Mouse (Mus musculus) ES-E14 (cell line): ENCODE measurements around the gene Fam180a. TPM values are rescaled to one million over a fixed set of nuclear protein-coding genes. Genes with fewer than 3 reads are reported as not detected.

Experiments used
- DNase-seq: peaks from one replicate; pipeline ENCODE4 v3.0.0-alpha.2; 2013; ENCODE audit warnings: low read depth, low spot score
- H3K27ac ChIP-seq: 2 replicates; pipeline ENCODE4 v1.5.1; 2012; ENCODE audit warnings: low read depth, mild to moderate bottlenecking, low read length, moderate library complexity, mixed read lengths; ENCODE audit not compliant: poor library complexity, insufficient read depth, severe bottlenecking
- H3K36me3 ChIP-seq: 2 replicates; pipeline ENCODE4 v1.6.1; 2012; ENCODE audit warnings: mild to moderate bottlenecking, low read length, moderate library complexity, mixed read lengths; ENCODE audit not compliant: control insufficient read depth, poor library complexity, insufficient read depth, severe bottlenecking
- H3K4me1 ChIP-seq, 2 experiments: fragments of 150-350 bp in 1 of 2; sonication (generic) in 1 of 2; 2 replicates each; pipeline ENCODE4 v1.6.1; 2012; ENCODE audit warnings: low read length in 2 of 2, mild to moderate bottlenecking in 1 of 2, mixed read lengths in 1 of 2; ENCODE audit not compliant: control insufficient read depth in 2 of 2, insufficient read depth in 2 of 2, poor library complexity in 1 of 2
- H3K4me3 ChIP-seq, 2 experiments: fragments of 150-350 bp in 1 of 2; sonication (generic) in 1 of 2; 2 replicates each; pipeline ENCODE4 v1.5.1; 2012; ENCODE audit warnings: low read length in 2 of 2, low read depth in 1 of 2, mild to moderate bottlenecking in 1 of 2, mixed read lengths in 1 of 2; ENCODE audit not compliant: insufficient read depth in 1 of 2, poor library complexity in 1 of 2, severe bottlenecking in 1 of 2
- H3K9ac ChIP-seq: 2 replicates; pipeline ENCODE4 v1.6.1; 2012; ENCODE audit warnings: low read depth, mild to moderate bottlenecking, low read length, mixed read lengths; ENCODE audit not compliant: poor library complexity, insufficient read depth, severe bottlenecking
- H3K9me3 ChIP-seq: fragments of 150-350 bp; sonication (generic); 2 replicates; pipeline ENCODE4 v1.6.1; 2012; ENCODE audit warnings: low read depth, mild to moderate bottlenecking, low read length; ENCODE audit not compliant: control insufficient read depth, insufficient read depth
- CHD2 ChIP-seq: IDR thresholded peaks from 2 replicates; pipeline ENCODE4 v1.6.1; 2014; ENCODE audit warnings: mild to moderate bottlenecking, low read depth, low read length, inconsistent platforms
- HCFC1 ChIP-seq: IDR thresholded peaks from 2 replicates; pipeline ENCODE4 v1.6.1; 2012; ENCODE audit warnings: low read length, inconsistent platforms, borderline replicate concordance; ENCODE audit not compliant: insufficient read depth
- MAFK ChIP-seq: IDR thresholded peaks from 2 replicates; pipeline ENCODE4 v1.6.1; 2014; ENCODE audit warnings: mild to moderate bottlenecking, low read depth, low read length, inconsistent platforms; ENCODE audit not compliant: insufficient read depth
- ZC3H11A ChIP-seq: IDR thresholded peaks from 2 replicates; pipeline ENCODE4 v1.6.1; 2012; ENCODE audit warnings: low read depth, mild to moderate bottlenecking, inconsistent platforms, low read length, borderline replicate concordance
- ZNF384 ChIP-seq: IDR thresholded peaks from 2 replicates; pipeline ENCODE4 v1.6.1; 2012; ENCODE audit warnings: low read depth, low read length, inconsistent platforms
- in situ Hi-C, 2 experiments: fragments of 600-800 bp; cut with MboI; formaldehyde crosslinking; loops; one replicate each; pipeline ENCODE4 v1.15.1; 2025; ENCODE audit warnings: low sequenced_read_pairs in 2 of 2, inconsistent platforms in 1 of 2; ENCODE audit not compliant: unreplicated experiment in 2 of 2
- total RNA-seq: library from RNA; depleted of rRNA; stranded (reverse); fragments of 300-350 nt; gene quantifications from 2 replicates; pipeline ENCODE4 v1.2.3, GENCODE M21; 2012

The Fam180a gene
- total RNA-seq, 1 experiment: 0.13 TPM

GRCm38 (mm10) chr6:35351826-35352225, 25.9 kb upstream of the Fam180a start:
- no peak for DNase-seq
- in situ Hi-C loops: no loop called here
- Histone ChIP-seq H3K9me3 (no peaks in the 10 kb centered on the region), H3K4me1 (peaks cover 1 to 14% of the 10 kb centered on the region in 2 experiments; a peak in 2 of 4 replicates), H3K27ac (no peak overlapping the region), H3K4me3 (no peak overlapping the region), H3K9ac (no peak overlapping the region), H3K36me3 (no peaks in the 10 kb centered on the region)
- TF ChIP-seq CHD2 (no peak), ZNF384 (peak; percentile 68)

- H3K4me3 ChIP-seq: no peak overlapping the region
- no peaks in the 10 kb centered on the region for H3K36me3 ChIP-seq
- TF ChIP-seq HCFC1 (no peak), ZNF384 (no peak), CHD2 (no peak), MAFK (no peak), ZC3H11A (no peak)
- DNase-seq: no peak
- H3K9me3 ChIP-seq: no peaks in the 10 kb centered on the region
- in situ Hi-C loops: no loop called here
- no peak overlapping the region for H3K27ac ChIP-seq
- peaks cover 1 to 13% of the 10 kb centered on the region in 2 experiments; a peak in 2 of 4 replicates for H3K4me1 ChIP-seq
- no peak overlapping the region for H3K9ac ChIP-seq
Observed at GRCm38 (mm10) chr6:35349784-35350183, 23.8 kb upstream of the Fam180a start.

GRCm38 (mm10) chr6:35338640-35339039, 12.7 kb upstream of the Fam180a start:
- no peaks in the 10 kb centered on the region for H3K9me3 ChIP-seq
- H3K9ac ChIP-seq: no peak overlapping the region
- H3K27ac ChIP-seq: no peak overlapping the region
- no peaks in the 10 kb centered on the region for H3K36me3 ChIP-seq
- in situ Hi-C loops: no loop called here
- TF ChIP-seq MAFK: no peak
- TF ChIP-seq ZC3H11A: no peak
- no peak for TF ChIP-seq HCFC1
- no peak for TF ChIP-seq CHD2
- TF ChIP-seq ZNF384: no peak
- DNase-seq: no peak
- H3K4me3 ChIP-seq: no peak overlapping the region
- peaks cover 0 to 2% of the 10 kb centered on the region in 2 experiments; a peak in 2 of 4 replicates for H3K4me1 ChIP-seq

GRCm38 (mm10) chr6:35337836-35338235, 11.9 kb upstream of the Fam180a start:
- H3K4me3 ChIP-seq: no peak overlapping the region
- no peaks in the 10 kb centered on the region for H3K9me3 ChIP-seq
- peaks cover 0 to 2% of the 10 kb centered on the region in 2 experiments; a peak in 2 of 4 replicates for H3K4me1 ChIP-seq
- in situ Hi-C loops: no loop called here
- no peak overlapping the region for H3K27ac ChIP-seq
- TF ChIP-seq ZC3H11A: no peak
- TF ChIP-seq MAFK: no peak
- TF ChIP-seq HCFC1: no peak
- no peak for TF ChIP-seq CHD2
- TF ChIP-seq ZNF384: no peak
- no peak for DNase-seq
- H3K36me3 ChIP-seq: no peaks in the 10 kb centered on the region
- H3K9ac ChIP-seq: no peak overlapping the region

GRCm38 (mm10) chr6:35335452-35335851, 9.5 kb upstream of the Fam180a start:
- no peaks in the 10 kb centered on the region for H3K36me3 ChIP-seq
- in situ Hi-C loops: no loop called here
- TF ChIP-seq ZNF384 (no peak), MAFK (no peak), ZC3H11A (no peak), CHD2 (no peak), HCFC1 (no peak)
- no peak overlapping the region for H3K4me3 ChIP-seq
- H3K9ac ChIP-seq: no peak overlapping the region
- DNase-seq: no peak
- H3K27ac ChIP-seq: no peak overlapping the region
- H3K4me1 ChIP-seq: peaks cover 0 to 4% of the 10 kb centered on the region in 2 experiments; a peak in 2 of 4 replicates
- no peaks in the 10 kb centered on the region for H3K9me3 ChIP-seq
